Mouse (Mus musculus) myocyte (in vitro differentiated cells): ENCODE data around the gene Barx1. TPM values are rescaled to one million over a fixed set of nuclear protein-coding genes. Genes with fewer than 3 reads are reported as not detected.
A peak's percentile ranks its signal among the peaks of the same experiment; 100 is the strongest.

ENCODE experiments used
- H3K27me3 ChIP-seq: one replicate; pipeline ENCODE4 v1.6.1; 2011; ENCODE audit not compliant: control insufficient read depth, insufficient read depth, insufficient read length
- H3K36me3 ChIP-seq: one replicate; pipeline ENCODE4 v1.6.1; 2011; ENCODE audit not compliant: control insufficient read depth, insufficient read depth
- H3K4me2 ChIP-seq: one replicate; pipeline ENCODE4 v1.6.1; 2011; ENCODE audit warnings: low read depth, control low read depth
- H3K4me3 ChIP-seq: one replicate; pipeline ENCODE4 v1.5.1; 2011; ENCODE audit warnings: mild to moderate bottlenecking, control low read depth, moderate library complexity
- H3K79me2 ChIP-seq: one replicate; pipeline ENCODE4 v1.6.1; 2011; ENCODE audit not compliant: control insufficient read depth, insufficient read depth
- H3ac ChIP-seq: one replicate; pipeline ENCODE4 v1.6.1; 2011; ENCODE audit not compliant: control insufficient read depth, insufficient read length
- CEBPB ChIP-seq: IDR thresholded peaks from 2 replicates; pipeline ENCODE4 v1.6.1; 2011; ENCODE audit warnings: mild to moderate bottlenecking, moderate library complexity; ENCODE audit not compliant: poor library complexity, insufficient read depth, severe bottlenecking
- E2F4 ChIP-seq: IDR thresholded peaks from one replicate; pipeline ENCODE4 v1.6.1; 2011; ENCODE audit warnings: mild to moderate bottlenecking, control low read depth, moderate library complexity; ENCODE audit not compliant: insufficient read depth
- MAX ChIP-seq: IDR thresholded peaks from one replicate; pipeline ENCODE4 v1.6.1; 2011; ENCODE audit warnings: low read depth, mild to moderate bottlenecking, control low read depth
- MYOD1 ChIP-seq, 3 experiments: IDR thresholded peaks; one replicate each; pipeline ENCODE4 v1.6.1; 2011; ENCODE audit warnings: control low read depth in 2 of 3, low read depth in 2 of 3, mild to moderate bottlenecking in 2 of 3, moderate library complexity in 1 of 3; ENCODE audit not compliant: insufficient read length in 2 of 3, control insufficient read depth in 1 of 3
- MYOG ChIP-seq, 3 experiments: IDR thresholded peaks; one replicate each; pipeline ENCODE4 v1.6.1; 2011; ENCODE audit warnings: control low read depth in 2 of 3, low read depth in 2 of 3, mild to moderate bottlenecking in 2 of 3; ENCODE audit not compliant: insufficient read length in 2 of 3, control insufficient read depth in 1 of 3, insufficient read depth in 1 of 3
- POLR2A ChIP-seq: IDR thresholded peaks from one replicate; pipeline ENCODE4 v1.6.1; 2011; ENCODE audit warnings: low read depth, mild to moderate bottlenecking, control low read depth, moderate library complexity; ENCODE audit not compliant: insufficient read length
- POLR2AphosphoS2 ChIP-seq: IDR thresholded peaks from one replicate; pipeline ENCODE4 v1.6.1; 2011; ENCODE audit warnings: low read depth, control low read depth; ENCODE audit not compliant: insufficient read length
- REST ChIP-seq: IDR thresholded peaks from one replicate; pipeline ENCODE4 v1.6.1; 2011; ENCODE audit warnings: mild to moderate bottlenecking, control low read depth, moderate library complexity; ENCODE audit not compliant: insufficient read depth, insufficient read length
- SRF ChIP-seq: IDR thresholded peaks from one replicate; pipeline ENCODE4 v1.6.1; 2011; ENCODE audit warnings: low read depth; ENCODE audit not compliant: control insufficient read depth, insufficient read length
- TCF12 ChIP-seq: IDR thresholded peaks from one replicate; pipeline ENCODE4 v1.6.1; 2011; ENCODE audit warnings: mild to moderate bottlenecking, control low read depth; ENCODE audit not compliant: poor library complexity, insufficient read depth, severe bottlenecking
- TCF3 ChIP-seq: IDR thresholded peaks from one replicate; pipeline ENCODE4 v1.6.1; 2011; ENCODE audit warnings: low read depth, control low read depth; ENCODE audit not compliant: insufficient read length
- USF1 ChIP-seq: IDR thresholded peaks from one replicate; pipeline ENCODE4 v1.6.1; 2011; ENCODE audit warnings: low read depth, mild to moderate bottlenecking, control low read depth, moderate library complexity
- polyA plus RNA-seq: library from polyadenylated mRNA; unstranded; fragments of >200 nt; fragmentation: generic; extraction: Trizol; gene quantifications from one replicate; pipeline ENCODE4 v1.2.1, GENCODE M21; 2012; ENCODE audit warnings: missing spikeins

Gene Barx1
- polyA plus RNA-seq, result not detected

- no peaks in the 10 kb centered on the region for H3K79me2 ChIP-seq
- no peaks in the 10 kb centered on the region for H3K36me3 ChIP-seq
- no peak within 1 kb of the TSS for H3K4me2 ChIP-seq
- no peak within 1 kb of the TSS for H3ac ChIP-seq
- H3K27me3 ChIP-seq, result peaks cover 87% of the 10 kb centered on the region
- H3K4me3 ChIP-seq, result no peak within 1 kb of the TSS
- TF ChIP-seq CEBPB, result no peak
Measured at GRCm38 (mm10) chr13:48662431-48663143, at the start of gene Barx1. Gene Barx1 (plus strand): TSS chr13:48662998.

GRCm38 (mm10) chr13:48614525-48614924 lies 48.3 kb upstream of the Barx1 start:
- Histone ChIP-seq H3K27me3 (no peaks in the 10 kb centered on the region), H3K36me3 (no peaks in the 10 kb centered on the region), H3K4me2 (no peak overlapping the region)

GRCm38 (mm10) chr13:48617774-48618173 lies 45.0 kb upstream of the Barx1 start:
- TF ChIP-seq SRF, result no peak
- H3K79me2 ChIP-seq, result no peaks in the 10 kb centered on the region
- H3K4me3 ChIP-seq, result no peak overlapping the region
- no peak overlapping the region for H3ac ChIP-seq
- no peak overlapping the region for H3K4me2 ChIP-seq
- no peaks in the 10 kb centered on the region for H3K27me3 ChIP-seq
- no peaks in the 10 kb centered on the region for H3K36me3 ChIP-seq

More at GRCm38 (mm10) chr13:48614525-48614924, 48.3 kb upstream of the Barx1 start:
- TF ChIP-seq USF1 (no peak), REST (no peak), TCF12 (no peak), SRF (no peak), CEBPB (no peak), MYOG (IDR thresholded peaks at IDR 0.05; ENCODE audit: control insufficient read depth in 1 of 3, insufficient read depth in 1 of 3, insufficient read length in 2 of 3, low read depth in 2 of 3) (no peak), POLR2A (no peak), MYOD1 (IDR thresholded peaks at IDR 0.05; ENCODE audit: control insufficient read depth in 1 of 3, insufficient read length in 2 of 3, low read depth in 2 of 3) (no peak), MAX (no peak), TCF3 (no peak), E2F4 (no peak), POLR2AphosphoS2 (no peak)
- Histone ChIP-seq H3ac (no peak overlapping the region), H3K79me2 (no peaks in the 10 kb centered on the region), H3K4me3 (no peak overlapping the region)

- Histone ChIP-seq H3ac (no peak overlapping the region), H3K4me3 (no peak overlapping the region), H3K36me3 (no peaks in the 10 kb centered on the region), H3K27me3 (no peaks in the 10 kb centered on the region), H3K4me2 (no peak overlapping the region), H3K79me2 (no peaks in the 10 kb centered on the region)
- no peak for TF ChIP-seq MYOD1 (IDR thresholded peaks at IDR 0.05; ENCODE audit: control insufficient read depth in 1 of 3, insufficient read length in 2 of 3, low read depth in 2 of 3)
- no peak for TF ChIP-seq E2F4
- no peak for TF ChIP-seq TCF12
- no peak for TF ChIP-seq REST
- no peak for TF ChIP-seq CEBPB
- TF ChIP-seq POLR2AphosphoS2, result no peak
- TF ChIP-seq SRF, result no peak
- no peak for TF ChIP-seq MYOG (IDR thresholded peaks at IDR 0.05; ENCODE audit: control insufficient read depth in 1 of 3, insufficient read depth in 1 of 3, insufficient read length in 2 of 3, low read depth in 2 of 3)
- TF ChIP-seq POLR2A, result no peak
- TF ChIP-seq USF1, result no peak
- TF ChIP-seq MAX, result no peak
- no peak for TF ChIP-seq TCF3
Measured at GRCm38 (mm10) chr13:48618890-48619289, 43.9 kb upstream of the Barx1 start.

GRCm38 (mm10) chr13:48624968-48625398 lies 37.8 kb upstream of the Barx1 start:
- H3K4me2 ChIP-seq, result peak overlapping the region; percentile 71
- TF ChIP-seq USF1 (peak; percentile 91), CEBPB (no peak), TCF3 (no peak)
- H3ac ChIP-seq, result peak overlapping the region; percentile 52
- H3K4me3 ChIP-seq, result peak overlapping the region; percentile 35
- H3K27me3 ChIP-seq, result no peaks in the 10 kb centered on the region
- H3K79me2 ChIP-seq, result no peaks in the 10 kb centered on the region
- H3K36me3 ChIP-seq, result no peaks in the 10 kb centered on the region
